Mouse (Mus musculus): ENCODE measurements around the gene Gm20696.

Gene Gm20696

GRCm38 (mm10) chr6:99666318-99667171 lies at the start of gene Gm20696, which contains the start of gene Eif4e3:
TSS of gene Gm20696 (minus strand) at chr6:99666797.
TSS of gene Eif4e3 (minus strand) at chr6:99666771.
- DNase-seq (ENCODE audit: extremely low spot score, low read depth, low spot score) = no peak

- no peak for DNase-seq (ENCODE audit: extremely low spot score, low read depth, low spot score)
These were observed 49.3 kb upstream of the Gm20696 start for GRCm38 (mm10) chr6:99715913-99716312.

GRCm38 (mm10) chr6:99715191-99715590 lies 48.6 kb upstream of the Gm20696 start:
- DNase-seq (ENCODE audit: extremely low spot score, low read depth, low spot score) = no peak

GRCm38 (mm10) chr6:99713256-99713655 lies 46.7 kb upstream of the Gm20696 start:
- DNase-seq (ENCODE audit: extremely low spot score, low read depth, low spot score) = no peak

- DNase-seq (ENCODE audit: extremely low spot score, low read depth, low spot score) = no peak
These were observed 45.0 kb upstream of the Gm20696 start for GRCm38 (mm10) chr6:99711576-99712101.

GRCm38 (mm10) chr6:99700484-99700883 lies 33.9 kb upstream of the Gm20696 start:
- no peak for DNase-seq (ENCODE audit: extremely low spot score, low read depth, low spot score)

- DNase-seq (ENCODE audit: extremely low spot score, low read depth, low spot score) = no peak
These were observed 26.6 kb upstream of the Gm20696 start for GRCm38 (mm10) chr6:99692916-99693841.

GRCm38 (mm10) chr6:99692206-99692915 lies 25.8 kb upstream of the Gm20696 start, which contains the start of gene Gpr27:
TSS of gene Gpr27 (plus strand) at chr6:99692679.
- no peak for DNase-seq (ENCODE audit: extremely low spot score, low read depth, low spot score)

GRCm38 (mm10) chr6:99691666-99692205 lies 25.1 kb upstream of the Gm20696 start:
- no peak for DNase-seq (ENCODE audit: extremely low spot score, low read depth, low spot score)

GRCm38 (mm10) chr6:99688513-99688912 lies 21.9 kb upstream of the Gm20696 start:
- no peak for DNase-seq (ENCODE audit: extremely low spot score, low read depth, low spot score)

GRCm38 (mm10) chr6:99684899-99685298 lies 18.3 kb upstream of the Gm20696 start:
- no peak for DNase-seq (ENCODE audit: extremely low spot score, low read depth, low spot score)

GRCm38 (mm10) chr6:99683974-99684373 lies 17.4 kb upstream of the Gm20696 start:
- DNase-seq (ENCODE audit: extremely low spot score, low read depth, low spot score) = no peak

- DNase-seq (ENCODE audit: extremely low spot score, low read depth, low spot score) = no peak
These were observed 11.5 kb upstream of the Gm20696 start for GRCm38 (mm10) chr6:99678108-99678507.

- no peak for DNase-seq (ENCODE audit: extremely low spot score, low read depth, low spot score)
These were observed 10.7 kb upstream of the Gm20696 start for GRCm38 (mm10) chr6:99677325-99677724.

GRCm38 (mm10) chr6:99674482-99674881 lies 7.9 kb upstream of the Gm20696 start:
- DNase-seq (ENCODE audit: extremely low spot score, low read depth, low spot score) = no peak

GRCm38 (mm10) chr6:99671768-99672167 lies 5.2 kb upstream of the Gm20696 start:
- no peak for DNase-seq (ENCODE audit: extremely low spot score, low read depth, low spot score)

GRCm38 (mm10) chr6:99670481-99671119 lies 4.0 kb upstream of the Gm20696 start:
- no peak for DNase-seq (ENCODE audit: extremely low spot score, low read depth, low spot score)

GRCm38 (mm10) chr6:99669481-99670325 lies 3.1 kb upstream of the Gm20696 start:
- no peak for DNase-seq (ENCODE audit: extremely low spot score, low read depth, low spot score)

- DNase-seq (ENCODE audit: extremely low spot score, low read depth, low spot score) = no peak
These were observed 693 bp upstream of the Gm20696 start for GRCm38 (mm10) chr6:99667290-99667689.

Data from hindlimb bud, embryonic 11.5 days (tissue).